Mouse (Mus musculus) limb, embryonic 11.5 days (tissue): ENCODE measurements at regions not wholly inside any gene's neighbourhood (a gene's known extent, or its start where the extent isn't known, plus 50 kb on each side); places are given as distances from the start of the nearest gene placed in this dataset.

Experiments used
- ATAC-seq: fragments of 200-750 bp; cut with Nextera tagmentation; 2 replicates; pipeline ENCODE4 v1.8.0; 2017; ENCODE audit warnings: low read depth; ENCODE audit not compliant: insufficient number of reproducible peaks, low FRiP score, low TSS enrichment
- DNase-seq: peaks from one replicate; pipeline ENCODE4 v3.0.0-alpha.2; 2015; ENCODE audit warnings: low spot score
- H3K27ac ChIP-seq: fragments of 300-500 bp; sonication (generic); replicated peaks from 2 replicates; pipeline ENCODE4 v1.5.1; 2014; ENCODE audit warnings: low read depth, mild to moderate bottlenecking, low read length
- H3K27me3 ChIP-seq: fragments of 300-500 bp; sonication (generic); 2 replicates; pipeline ENCODE4 v1.6.1; 2014; ENCODE audit warnings: mild to moderate bottlenecking, low read length, mixed read lengths; ENCODE audit not compliant: control insufficient read depth, insufficient read depth
- H3K36me3 ChIP-seq: fragments of 300-500 bp; sonication (generic); 2 replicates; pipeline ENCODE4 v1.6.1; 2014; ENCODE audit warnings: mild to moderate bottlenecking, low read length, moderate library complexity, mixed read lengths; ENCODE audit not compliant: control insufficient read depth, insufficient read depth
- H3K4me1 ChIP-seq: fragments of 300-500 bp; sonication (generic); 2 replicates; pipeline ENCODE4 v1.6.1; 2014; ENCODE audit warnings: low read length, mixed read lengths; ENCODE audit not compliant: control insufficient read depth, insufficient read depth
- H3K4me2 ChIP-seq: fragments of 300-500 bp; sonication (generic); 2 replicates; pipeline ENCODE4 v1.6.1; 2014; ENCODE audit warnings: low read depth, mild to moderate bottlenecking, moderate library complexity; ENCODE audit not compliant: severe bottlenecking
- H3K4me3 ChIP-seq: fragments of 300-500 bp; sonication (generic); 2 replicates; pipeline ENCODE4 v1.5.1; 2014; ENCODE audit warnings: low read depth, low read length
- H3K9ac ChIP-seq: fragments of 300-500 bp; sonication (generic); 2 replicates; pipeline ENCODE4 v1.6.1; 2014; ENCODE audit warnings: mild to moderate bottlenecking, low read length
- H3K9me3 ChIP-seq: fragments of 300-500 bp; sonication (generic); 2 replicates; pipeline ENCODE4 v1.6.1; 2016; ENCODE audit warnings: low read length; ENCODE audit not compliant: control insufficient read depth
- WGBS: fragments of 180-500 bp; shearing (Covaris S2); extraction: QIAGEN DNeasy Blood & Tissue Kit; methylation state at CpG from one replicate; pipeline ENCODE4 v1.1.7; 2014; 5-methylcytosine and 5-hydroxymethylcytosine counted together

DNA sequence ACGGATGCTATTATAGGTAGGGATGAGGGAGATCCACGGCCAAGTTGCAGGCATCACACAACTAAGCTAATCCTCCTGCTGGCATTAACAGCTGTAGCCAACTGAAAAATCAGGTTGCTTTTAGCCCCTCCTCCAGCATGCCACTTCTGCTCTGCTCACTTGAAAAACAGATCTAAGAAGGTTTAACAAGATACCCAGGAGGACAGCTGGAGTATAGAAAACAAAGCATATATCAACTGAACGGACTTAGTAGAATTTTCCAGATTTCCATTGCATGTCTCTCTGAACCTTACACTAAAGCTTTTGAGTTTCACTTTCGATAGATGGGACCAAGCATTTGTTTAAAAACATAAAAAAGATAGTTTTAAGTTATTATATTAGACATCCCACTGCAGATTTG is 625.6 kb upstream of the A1bg start:
- Histone ChIP-seq H3K27me3 (no peaks in the 10 kb centered on the region), H3K9ac (no peak overlapping the region), H3K4me1 (no peaks in the 10 kb centered on the region), H3K27ac (no peak overlapping the region), H3K9me3 (no peaks in the 10 kb centered on the region), H3K36me3 (no peaks in the 10 kb centered on the region), H3K4me3 (no peak overlapping the region), H3K4me2 (no peak overlapping the region)
- 78% methylated on average over 4 of the region's 4 CpGs for WGBS
- no peak for ATAC-seq
- no peak for DNase-seq

DNA sequence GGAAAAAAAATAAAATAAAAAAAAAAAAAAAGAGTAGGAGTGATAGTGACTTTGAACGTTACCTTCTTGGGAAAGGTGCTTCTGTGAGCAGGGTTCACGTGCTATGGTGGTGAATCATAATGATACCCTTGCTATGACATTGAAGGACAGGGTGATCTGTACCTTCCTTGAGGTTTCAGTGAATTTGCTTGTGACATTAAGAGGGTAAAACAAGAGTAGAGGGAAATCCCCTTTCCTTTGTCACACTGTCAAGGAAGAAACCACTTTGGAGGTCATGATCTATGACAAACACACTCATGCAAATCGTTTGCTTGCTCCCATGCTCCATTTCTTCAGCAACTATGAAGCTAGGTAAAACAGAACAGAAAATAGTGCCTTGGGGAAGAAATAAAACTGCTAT is 623.8 kb upstream of the A1bg start:
- H3K36me3 ChIP-seq = no peaks in the 10 kb centered on the region
- ATAC-seq (no peak), DNase-seq (no peak)
- WGBS = 83% methylated on average over 3 of the region's 3 CpGs
- H3K9me3 ChIP-seq = no peaks in the 10 kb centered on the region
- no peak overlapping the region for H3K9ac ChIP-seq
- H3K27ac ChIP-seq = no peak overlapping the region
- H3K4me1 ChIP-seq = no peaks in the 10 kb centered on the region
- no peak overlapping the region for H3K4me3 ChIP-seq
- no peaks in the 10 kb centered on the region for H3K27me3 ChIP-seq
- no peak overlapping the region for H3K4me2 ChIP-seq

DNA sequence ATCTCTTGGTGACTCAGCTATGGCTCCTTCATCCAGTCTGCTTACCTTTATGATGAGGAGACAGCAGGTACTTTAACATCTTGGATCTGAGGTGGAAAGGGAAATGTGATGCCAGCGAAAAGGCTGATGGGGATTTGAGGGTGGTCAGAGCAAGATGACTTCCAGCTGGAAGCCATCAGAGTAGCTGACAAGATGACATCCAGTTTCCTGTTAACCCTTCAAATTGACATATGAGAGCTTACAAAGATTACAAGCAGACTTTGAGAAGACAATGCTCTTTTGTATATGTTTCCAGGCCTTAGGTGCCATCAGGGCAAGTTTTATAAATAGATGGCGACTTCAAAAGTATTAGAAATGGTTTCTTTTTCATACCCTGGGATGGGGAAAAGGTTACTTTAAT is 621.3 kb upstream of the A1bg start:
- no peak overlapping the region for H3K4me3 ChIP-seq
- no peak overlapping the region for H3K4me2 ChIP-seq
- H3K9me3 ChIP-seq = no peaks in the 10 kb centered on the region
- no peak overlapping the region for H3K27ac ChIP-seq
- H3K9ac ChIP-seq = no peak overlapping the region
- no peaks in the 10 kb centered on the region for H3K36me3 ChIP-seq
- H3K4me1 ChIP-seq = no peaks in the 10 kb centered on the region
- WGBS = 53% methylated on average over 2 of the region's 2 CpGs
- H3K27me3 ChIP-seq = no peaks in the 10 kb centered on the region
- DNase-seq = no peak
- no peak for ATAC-seq

DNA sequence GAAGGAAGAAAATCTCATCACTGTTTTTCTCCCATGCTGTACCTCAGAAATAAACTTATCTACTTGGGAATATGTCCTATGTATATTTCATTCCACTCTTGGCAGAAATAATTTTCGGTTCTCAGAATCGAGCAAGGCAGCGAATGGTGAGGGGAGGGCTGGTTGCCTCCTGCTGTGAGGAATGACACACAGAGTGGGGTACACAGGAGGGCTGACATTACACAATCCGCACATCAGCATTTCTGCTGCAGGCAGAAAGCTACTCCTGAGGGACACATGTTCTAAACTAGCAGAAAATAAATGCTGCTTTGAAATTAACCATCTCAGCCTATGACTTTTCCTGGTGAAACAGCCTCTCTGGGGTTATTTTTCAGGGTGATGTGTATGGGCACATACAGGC is 618.8 kb upstream of the A1bg start:
- ATAC-seq (no peak), DNase-seq (no peak)
- H3K4me1 ChIP-seq = no peaks in the 10 kb centered on the region
- WGBS = 81% methylated on average over 4 of the region's 4 CpGs
- no peaks in the 10 kb centered on the region for H3K27me3 ChIP-seq
- no peaks in the 10 kb centered on the region for H3K9me3 ChIP-seq
- no peak overlapping the region for H3K4me3 ChIP-seq
- no peaks in the 10 kb centered on the region for H3K36me3 ChIP-seq
- H3K27ac ChIP-seq = no peak overlapping the region
- H3K4me2 ChIP-seq = no peak overlapping the region
- no peak overlapping the region for H3K9ac ChIP-seq

DNA sequence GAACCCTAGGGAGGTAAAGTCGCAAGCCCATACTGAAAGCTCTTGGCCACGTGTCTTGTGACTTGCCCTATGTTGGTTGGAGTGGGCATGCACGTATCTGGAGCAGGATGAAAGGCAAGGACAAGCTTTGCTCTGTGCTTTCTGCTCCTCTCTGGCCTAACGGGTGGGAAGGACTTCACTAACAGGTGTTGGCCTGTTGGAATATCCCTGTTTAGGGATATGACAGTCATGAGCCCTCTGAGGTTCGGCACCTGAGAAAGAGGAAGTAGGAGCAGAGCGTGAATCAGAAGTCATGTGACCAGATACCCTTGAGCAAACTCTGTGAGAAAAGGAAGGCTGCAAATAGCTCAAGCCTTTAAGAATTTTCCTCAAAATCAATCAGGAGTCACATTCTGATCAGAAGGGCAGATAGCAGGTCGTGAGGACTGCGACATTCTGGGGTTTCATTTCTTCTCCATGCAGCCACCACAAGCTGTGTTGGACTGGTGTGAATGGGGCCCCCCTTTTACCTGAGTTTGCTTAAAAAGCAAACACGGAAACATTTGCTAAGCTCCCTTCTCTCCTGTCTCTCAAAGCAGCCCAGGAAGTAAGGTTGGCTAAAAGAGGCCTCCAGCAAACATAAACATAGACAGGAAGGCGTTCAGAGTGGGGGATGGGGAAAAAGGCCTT is 618.1 kb upstream of the A1bg start:
- H3K27ac ChIP-seq = no peak overlapping the region
- no peak overlapping the region for H3K4me2 ChIP-seq
- H3K9me3 ChIP-seq = no peaks in the 10 kb centered on the region
- ATAC-seq = no peak
- H3K4me3 ChIP-seq = no peak overlapping the region
- WGBS = 74% methylated on average over 10 of the region's 10 CpGs
- no peaks in the 10 kb centered on the region for H3K4me1 ChIP-seq
- no peaks in the 10 kb centered on the region for H3K27me3 ChIP-seq
- no peak overlapping the region for H3K9ac ChIP-seq
- no peaks in the 10 kb centered on the region for H3K36me3 ChIP-seq
- DNase-seq = no peak

DNA sequence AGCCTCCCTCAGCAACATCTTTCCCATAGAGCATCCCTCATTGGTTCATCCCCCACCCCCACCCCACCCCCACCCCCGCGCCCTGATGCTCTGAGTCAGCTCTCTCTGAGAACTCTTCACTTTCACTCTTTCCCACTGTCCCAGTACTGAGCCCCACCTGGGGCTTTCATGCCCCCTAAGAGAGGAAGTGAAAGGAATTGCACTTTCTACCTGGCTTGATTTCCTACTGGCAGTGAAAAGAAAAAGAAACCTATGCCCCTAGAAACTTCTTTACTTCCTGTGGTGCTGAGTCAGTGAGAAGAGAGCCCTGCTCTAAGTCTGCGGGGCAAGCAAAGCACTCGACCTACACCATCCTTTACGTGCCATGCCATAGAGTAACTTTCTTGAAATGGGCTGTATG is 616.1 kb upstream of the A1bg start:
- WGBS = 61% methylated on average over 4 of the region's 5 CpGs
- Histone ChIP-seq H3K27me3 (no peaks in the 10 kb centered on the region), H3K27ac (no peak overlapping the region), H3K9me3 (no peaks in the 10 kb centered on the region), H3K36me3 (no peaks in the 10 kb centered on the region), H3K4me1 (no peaks in the 10 kb centered on the region), H3K4me2 (no peak overlapping the region), H3K4me3 (no peak overlapping the region), H3K9ac (no peak overlapping the region)
- no peak for DNase-seq
- ATAC-seq = no peak

DNA sequence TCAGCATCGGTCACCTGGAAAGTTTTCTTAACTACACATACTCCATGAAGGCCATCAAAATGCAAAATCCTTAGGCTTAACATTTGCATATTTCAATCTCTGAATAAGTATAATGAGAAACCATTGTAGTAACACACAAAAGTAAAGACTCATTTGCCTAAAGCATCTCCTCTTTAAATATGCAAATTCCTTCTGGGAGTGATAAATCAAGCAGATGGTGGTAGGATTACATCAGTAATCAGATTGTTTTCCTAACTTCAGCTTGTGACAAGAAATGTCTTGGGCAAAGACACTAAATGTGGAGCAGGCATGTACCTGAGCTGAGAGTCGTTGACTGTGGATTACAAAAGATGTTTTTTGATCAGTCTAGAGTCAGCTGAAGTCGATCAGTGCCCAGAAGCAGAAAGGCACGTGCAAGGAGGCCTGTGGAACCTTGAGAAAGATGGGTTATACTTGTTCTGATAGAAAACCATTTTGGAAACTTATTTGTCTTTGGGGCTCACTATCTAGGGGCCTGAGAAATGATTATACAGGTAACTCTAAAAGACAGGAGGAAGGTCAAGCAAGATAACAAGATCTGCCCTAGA is 615.5 kb upstream of the A1bg start:
- Histone ChIP-seq H3K4me3 (no peak overlapping the region), H3K4me2 (no peak overlapping the region), H3K4me1 (no peaks in the 10 kb centered on the region), H3K9ac (no peak overlapping the region), H3K9me3 (no peaks in the 10 kb centered on the region), H3K27ac (no peak overlapping the region), H3K27me3 (no peaks in the 10 kb centered on the region), H3K36me3 (no peaks in the 10 kb centered on the region)
- ATAC-seq (no peak), DNase-seq (no peak)
- WGBS = 74% methylated on average over 4 of the region's 4 CpGs

DNA sequence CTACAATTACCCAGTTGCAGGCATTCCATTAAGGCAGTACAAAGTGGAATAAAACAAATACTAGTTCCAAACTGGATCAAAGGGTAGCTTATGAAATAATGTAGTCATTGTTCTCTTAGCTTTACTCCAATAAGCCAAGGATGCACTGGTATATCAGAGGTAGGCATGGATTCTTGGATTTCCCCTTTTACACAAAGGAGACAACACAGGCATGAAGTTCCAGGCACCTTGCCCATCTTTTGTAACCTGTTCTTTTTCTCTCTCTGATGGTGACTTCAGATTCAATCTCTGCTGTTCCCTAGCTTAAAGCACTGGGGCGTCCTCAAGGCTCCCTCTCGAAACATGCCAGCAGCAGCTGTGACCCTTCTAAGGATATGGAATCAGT is 613.5 kb upstream of the A1bg start:
- ATAC-seq = no peak

More for the DNA sequence above, 613.5 kb upstream of the A1bg start:
- H3K9ac ChIP-seq = no peak overlapping the region
- no peak overlapping the region for H3K4me2 ChIP-seq
- 89% methylated on average over 2 of the region's 2 CpGs for WGBS
- no peak overlapping the region for H3K27ac ChIP-seq
- H3K9me3 ChIP-seq = no peaks in the 10 kb centered on the region
- H3K27me3 ChIP-seq = no peaks in the 10 kb centered on the region
- no peaks in the 10 kb centered on the region for H3K36me3 ChIP-seq
- no peaks in the 10 kb centered on the region for H3K4me1 ChIP-seq
- no peak overlapping the region for H3K4me3 ChIP-seq
- no peak for DNase-seq
